Mouse (Mus musculus): ENCODE measurements around the gene Fip1l1.

The Fip1l1 gene

GRCm38 (mm10) chr5:74613491-74614151, 78.4 kb downstream of the Fip1l1 start:
- in situ Hi-C loops (cut with MboI; ENCODE audit: low sequenced_read_pairs), result no loop called here

DNA sequence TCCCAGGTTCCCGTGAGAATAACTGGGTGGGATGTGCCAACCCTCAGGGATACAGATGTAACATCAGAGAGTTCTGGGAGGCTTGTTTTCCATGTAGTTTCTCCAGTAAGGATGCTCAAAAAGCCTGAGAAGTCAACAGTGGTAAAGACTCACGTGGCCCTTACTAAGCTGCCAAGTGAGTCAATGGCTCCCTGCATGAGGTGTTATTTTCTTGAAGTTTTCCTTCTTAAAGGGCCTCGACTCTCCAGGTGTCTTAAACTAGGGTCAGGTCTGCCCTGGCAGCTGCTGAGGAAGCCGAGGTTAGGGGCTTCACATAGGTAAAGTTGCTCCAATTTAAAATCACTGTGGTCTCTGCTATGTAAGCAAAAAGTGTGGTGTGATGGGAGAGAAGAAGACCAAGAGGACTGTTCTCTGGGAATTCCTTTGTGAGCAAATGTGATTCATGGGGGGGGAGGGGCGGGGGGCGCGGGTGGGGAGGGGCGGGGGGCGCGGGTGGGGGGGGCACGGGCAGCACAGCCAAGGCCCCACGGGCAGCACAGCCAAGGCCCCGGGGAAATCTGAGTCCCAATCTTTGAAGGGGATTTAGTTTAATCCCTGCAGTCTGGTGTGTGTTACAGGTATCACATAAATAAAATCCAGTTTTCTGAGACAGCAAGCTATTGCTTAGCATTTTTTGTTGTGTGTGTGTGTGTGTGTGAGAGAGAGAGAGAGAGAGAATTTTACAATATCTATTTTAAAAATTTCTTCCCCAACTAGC, 82.7 kb downstream of the Fip1l1 start:
- in situ Hi-C loops (cut with MboI; ENCODE audit: low sequenced_read_pairs), result no loop called here

DNA sequence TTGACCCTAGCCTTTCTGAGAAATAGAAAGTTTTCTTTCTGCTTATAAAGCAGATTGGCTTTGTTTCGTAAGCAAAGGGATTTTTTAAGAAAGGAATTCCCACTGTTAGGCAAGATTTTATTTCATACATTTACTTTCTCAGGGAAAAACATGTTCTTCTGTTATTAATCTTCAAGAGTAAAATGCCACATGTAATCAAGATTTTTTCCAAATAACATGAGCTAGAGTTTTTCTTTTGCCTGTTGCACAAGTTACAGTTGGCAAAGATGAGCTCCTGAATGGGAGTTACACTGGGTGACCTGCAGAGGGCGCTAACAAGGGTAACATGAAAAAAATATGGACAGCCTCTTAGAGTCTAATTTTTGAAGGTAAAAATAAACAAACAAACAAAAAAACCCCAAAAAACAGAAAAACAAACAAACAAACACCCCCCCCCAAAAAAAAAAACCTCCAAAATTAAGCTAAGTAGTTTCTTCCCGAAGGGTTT, 83.4 kb downstream of the Fip1l1 start:
- in situ Hi-C loops (cut with MboI; ENCODE audit: low sequenced_read_pairs), result no loop called here

GRCm38 (mm10) chr5:74621691-74622470, 86.6 kb downstream of the Fip1l1 start:
- in situ Hi-C loops (cut with MboI; ENCODE audit: low sequenced_read_pairs), result no loop called here

DNA sequence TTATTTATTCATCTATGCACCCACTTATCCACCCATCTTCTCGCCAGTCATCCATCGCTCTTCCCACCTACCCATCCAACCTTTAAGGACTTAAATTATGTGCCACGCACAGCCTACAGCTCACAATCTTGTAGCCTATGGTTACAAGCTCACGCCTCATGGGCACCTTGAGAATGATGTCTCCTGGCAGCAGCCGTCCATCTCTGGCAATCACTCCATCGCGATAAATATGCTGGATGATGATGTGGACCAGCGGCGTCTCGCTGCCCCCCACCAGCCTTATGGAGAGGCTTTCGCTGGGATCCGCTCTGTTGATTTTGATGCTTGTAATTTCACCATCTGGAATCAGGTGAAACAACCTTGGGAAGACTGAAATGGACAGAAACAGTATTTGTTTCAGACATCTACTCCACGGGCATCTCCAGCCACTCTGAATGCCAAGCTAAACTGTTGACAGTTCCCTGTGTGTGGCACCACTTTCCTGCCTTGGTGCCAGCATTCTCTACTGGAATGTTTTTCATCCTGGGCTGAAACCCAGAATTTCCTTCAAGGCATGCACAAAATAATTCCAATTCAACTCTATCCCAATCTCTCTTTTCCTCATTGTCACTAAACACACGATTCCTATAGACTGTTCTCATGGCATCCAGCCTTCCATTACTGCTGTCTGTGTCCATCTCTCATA, 88.2 kb downstream of the Fip1l1 start:
- in situ Hi-C loops (cut with MboI; ENCODE audit: low sequenced_read_pairs), result no loop called here

- in situ Hi-C loops (cut with MboI; ENCODE audit: low sequenced_read_pairs), result no loop called here
These were observed 89.1 kb downstream of the Fip1l1 start for GRCm38 (mm10) chr5:74624385-74624784.

GRCm38 (mm10) chr5:74628001-74628400, 92.8 kb downstream of the Fip1l1 start:
- in situ Hi-C loops (cut with MboI; ENCODE audit: low sequenced_read_pairs), result no loop called here

DNA sequence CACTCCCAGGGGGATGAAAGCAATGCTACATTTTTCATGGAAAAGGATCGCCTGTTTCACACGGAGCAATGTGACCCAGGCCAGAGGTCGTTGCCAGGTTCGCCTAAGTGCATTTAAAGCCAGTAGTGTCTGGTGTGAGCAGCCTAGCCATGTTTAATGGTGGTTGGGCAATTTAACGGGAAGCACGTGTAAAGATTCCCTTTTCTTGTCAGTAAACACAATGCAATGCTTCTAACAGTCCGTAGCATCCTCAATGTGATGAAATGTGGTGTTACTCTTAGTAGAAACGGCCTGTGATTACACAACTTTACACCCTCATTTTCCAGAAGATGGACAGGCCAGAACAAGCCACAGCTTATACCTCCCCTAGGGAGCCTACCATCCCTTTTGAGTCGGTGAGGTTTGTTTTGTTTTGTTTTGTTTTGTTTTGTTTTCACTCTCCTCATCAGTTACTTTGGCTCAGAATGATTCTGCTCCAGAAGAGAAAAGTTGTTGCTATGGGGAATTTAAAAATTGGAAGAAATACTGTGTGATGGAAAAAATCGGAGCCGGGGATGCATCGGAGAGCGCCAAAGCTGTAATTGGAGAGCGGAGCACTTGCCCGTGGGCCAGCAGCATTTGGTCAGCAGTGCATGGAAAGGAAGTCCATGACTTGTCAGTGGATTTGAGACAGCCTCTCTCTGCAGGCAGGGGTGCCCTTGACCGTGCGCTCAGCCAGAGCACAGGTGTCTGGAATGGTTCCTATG, 97.3 kb downstream of the Fip1l1 start:
- in situ Hi-C loops (cut with MboI; ENCODE audit: low sequenced_read_pairs), result no loop called here

- in situ Hi-C loops (cut with MboI; ENCODE audit: low sequenced_read_pairs), result no loop called here
These were observed 98.2 kb downstream of the Fip1l1 start for GRCm38 (mm10) chr5:74633453-74633852.

DNA sequence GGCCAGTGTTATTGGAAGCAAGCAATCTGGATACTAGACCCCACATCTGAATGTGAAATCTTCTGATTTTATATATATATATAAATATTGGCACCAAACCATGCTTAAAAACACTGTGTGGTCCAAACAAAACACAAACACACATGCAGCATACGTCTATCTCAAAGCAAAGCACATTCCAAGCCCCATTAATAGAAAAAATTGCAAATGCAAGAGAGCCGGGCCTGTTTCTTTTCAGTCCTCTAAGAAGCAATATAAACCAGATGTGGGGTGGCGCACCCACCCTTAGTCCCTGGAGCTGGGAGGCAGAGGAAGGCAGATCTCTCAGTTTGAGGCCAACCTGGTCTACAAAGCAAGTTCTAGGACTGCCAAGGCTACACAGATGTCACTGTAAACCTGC, 99.1 kb downstream of the Fip1l1 start:
- in situ Hi-C loops (cut with MboI; ENCODE audit: low sequenced_read_pairs), result no loop called here

GRCm38 (mm10) chr5:74639516-74639915, 104.3 kb downstream of the Fip1l1 start:
- in situ Hi-C loops (cut with MboI; ENCODE audit: low sequenced_read_pairs), result no loop called here

GRCm38 (mm10) chr5:74640504-74640903, 105.3 kb downstream of the Fip1l1 start:
- in situ Hi-C loops (cut with MboI; ENCODE audit: low sequenced_read_pairs), result no loop called here

GRCm38 (mm10) chr5:74641000-74641399, 105.8 kb downstream of the Fip1l1 start:
- in situ Hi-C loops (cut with MboI; ENCODE audit: low sequenced_read_pairs), result no loop called here

DNA sequence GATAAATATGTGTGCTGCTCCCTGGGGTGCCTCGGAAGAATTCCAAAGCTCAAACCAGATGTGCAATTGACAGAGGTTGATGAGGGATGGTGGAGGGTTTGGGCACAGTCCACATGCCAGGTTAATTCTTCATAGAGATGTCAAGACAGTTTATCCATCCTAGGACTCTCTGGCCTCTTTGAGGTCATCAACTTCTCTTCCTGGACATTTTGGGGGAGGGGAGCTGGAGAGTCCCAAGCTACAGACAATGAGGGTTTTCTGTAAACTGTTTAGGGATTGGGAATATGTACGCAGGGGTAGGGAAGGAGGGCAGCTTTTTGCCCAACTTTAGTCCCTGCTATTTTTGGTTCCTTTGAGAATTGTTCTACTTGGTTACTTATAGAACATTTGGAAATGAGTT, 107.0 kb downstream of the Fip1l1 start:
- in situ Hi-C loops (cut with MboI; ENCODE audit: low sequenced_read_pairs), result no loop called here

- in situ Hi-C loops (cut with MboI; ENCODE audit: low sequenced_read_pairs), result no loop called here
These were observed 112.3 kb downstream of the Fip1l1 start for GRCm38 (mm10) chr5:74647584-74647984.

DNA sequence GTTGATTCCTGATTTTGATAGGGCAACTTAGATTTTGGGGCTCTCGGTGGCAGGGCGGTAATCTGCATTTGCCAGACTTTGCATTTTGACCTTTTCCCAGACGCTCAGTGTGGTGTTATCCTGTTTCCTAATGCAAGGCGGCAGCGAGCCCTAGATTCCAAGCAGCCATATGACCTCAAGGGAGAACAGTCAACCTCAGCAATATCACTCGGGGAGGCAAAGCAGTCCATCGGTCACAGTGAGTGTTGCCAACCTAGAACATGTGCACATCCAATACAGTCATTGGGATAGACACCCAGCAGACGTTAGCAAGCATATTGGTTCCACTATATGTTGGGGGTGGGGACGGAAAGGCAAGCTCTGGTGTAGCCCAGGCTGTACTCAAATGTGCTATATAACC, 113.0 kb downstream of the Fip1l1 start:
- in situ Hi-C loops (cut with MboI; ENCODE audit: low sequenced_read_pairs), result no loop called here
